Mouse (Mus musculus): ENCODE measurements at regions not wholly inside any gene's neighbourhood (a gene's known extent, or its start where the extent isn't known, plus 50 kb on each side); places are given as distances from the start of the nearest gene placed in this dataset.

GRCm38 (mm10) chr11:18753856-18754255, 264.9 kb downstream of the Meis1 start:
- TF ChIP-seq CTCF (IDR thresholded peaks at IDR 0.05; ENCODE audit: low read depth) = no peak
- Histone ChIP-seq H3K36me3 (ENCODE audit: insufficient read depth) (no peaks in the 10 kb centered on the region), H3K27me3 (ENCODE audit: insufficient read depth, low read length) (no peaks in the 10 kb centered on the region), H3K9ac (0 out of 2 replicates have a peak overlapping the region, but pooled peaks have one; percentile 27), H3K27ac (ENCODE audit: low read depth) (peak overlapping the region; percentile 79; the same call in 1 of the 2 replicates), H3K4me3 (ENCODE audit: low read depth, low read length) (peak overlapping the region; percentile 2; the same call in 1 of the 2 replicates), H3K9me3 (ENCODE audit: low read depth, low read length) (no peaks in the 10 kb centered on the region), H3K4me1 (ENCODE audit: insufficient read depth) (peaks cover 33% of the 10 kb centered on the region), H3K4me2 (peak overlapping the region; percentile 56)
- ATAC-seq (ENCODE audit: insufficient read depth) = no peak
- DNase-seq = peak; percentile 44
- WGBS = 11% methylated on average over 9 of the region's 9 CpGs

DNA sequence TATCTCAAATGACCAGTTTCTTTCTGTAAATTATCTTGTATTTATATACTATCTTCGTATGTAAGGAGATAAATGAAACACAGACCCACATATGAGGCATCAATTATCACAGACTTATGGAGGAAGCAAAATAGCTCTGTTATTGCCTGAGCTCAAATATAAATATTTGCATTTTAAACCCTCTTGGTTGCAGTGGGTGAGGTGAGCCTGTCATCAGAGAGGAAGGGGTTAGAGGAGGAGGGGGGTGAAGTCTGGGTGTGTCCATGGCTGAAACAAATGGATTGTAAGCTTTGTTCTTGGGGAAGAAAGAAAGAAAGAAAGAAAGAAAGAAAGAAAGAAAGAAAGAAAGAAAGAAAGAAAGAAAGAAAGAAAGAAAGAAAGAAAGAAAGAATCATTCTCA, 265.5 kb downstream of the Meis1 start:
- H3K4me2 ChIP-seq = peak overlapping the region; percentile 56; the same call in 1 of the 2 replicates

GRCm38 (mm10) chr11:18752512-18752911, 266.3 kb downstream of the Meis1 start:
- H3K4me1 ChIP-seq (ENCODE audit: insufficient read depth) = peaks cover 42% of the 10 kb centered on the region

More for the DNA sequence above, 265.5 kb downstream of the Meis1 start:
- no peaks in the 10 kb centered on the region for H3K27me3 ChIP-seq (ENCODE audit: insufficient read depth, low read length)
- 31% methylated on average over 1 of the region's 1 CpGs for WGBS
- peaks cover 37% of the 10 kb centered on the region for H3K4me1 ChIP-seq (ENCODE audit: insufficient read depth)
- H3K4me3 ChIP-seq (ENCODE audit: low read depth, low read length) = no peak overlapping the region
- H3K27ac ChIP-seq (ENCODE audit: low read depth) = peak overlapping the region; percentile 15; the same call in 1 of the 2 replicates
- no peak overlapping the region for H3K9ac ChIP-seq
- DNase-seq (peak; percentile 31), ATAC-seq (ENCODE audit: insufficient read depth) (0 out of 2 replicates have a peak, but pooled peaks have one; percentile 29)
- TF ChIP-seq CTCF (IDR thresholded peaks at IDR 0.05; ENCODE audit: low read depth) = no peak
- no peaks in the 10 kb centered on the region for H3K9me3 ChIP-seq (ENCODE audit: low read depth, low read length)
- no peaks in the 10 kb centered on the region for H3K36me3 ChIP-seq (ENCODE audit: insufficient read depth)

GRCm38 (mm10) chr11:18750911-18751841, 267.6 kb downstream of the Meis1 start:
- Histone ChIP-seq H3K36me3 (ENCODE audit: insufficient read depth) (no peaks in the 10 kb centered on the region), H3K9ac (peak overlapping the region; percentile 27; the same call in 1 of the 2 replicates), H3K27me3 (ENCODE audit: insufficient read depth, low read length) (no peaks in the 10 kb centered on the region), H3K4me3 (ENCODE audit: low read depth, low read length) (peak overlapping the region; percentile 22), H3K4me1 (ENCODE audit: insufficient read depth) (peaks cover 44% of the 10 kb centered on the region), H3K9me3 (ENCODE audit: low read depth, low read length) (no peaks in the 10 kb centered on the region), H3K27ac (ENCODE audit: low read depth) (peak overlapping the region; percentile 85), H3K4me2 (peak overlapping the region; percentile 63)
- peak; percentile 85 for DNase-seq
- WGBS = 5% methylated on average over 20 of the region's 20 CpGs
- peak; percentile 23; the same call in 1 of the 2 replicates for ATAC-seq (ENCODE audit: insufficient read depth)
- TF ChIP-seq CTCF (IDR thresholded peaks at IDR 0.05; ENCODE audit: low read depth) = no peak

More at GRCm38 (mm10) chr11:18752512-18752911, 266.3 kb downstream of the Meis1 start:
- DNase-seq = no peak
- Histone ChIP-seq H3K27me3 (ENCODE audit: insufficient read depth, low read length) (no peaks in the 10 kb centered on the region), H3K9me3 (ENCODE audit: low read depth, low read length) (no peaks in the 10 kb centered on the region), H3K36me3 (ENCODE audit: insufficient read depth) (no peaks in the 10 kb centered on the region), H3K27ac (ENCODE audit: low read depth) (peak overlapping the region; percentile 42; the same call in 1 of the 2 replicates), H3K4me2 (0 out of 2 replicates have a peak overlapping the region, but pooled peaks have one; percentile 7), H3K9ac (no peak overlapping the region), H3K4me3 (ENCODE audit: low read depth, low read length) (no peak overlapping the region)
- WGBS = 41% methylated on average over 2 of the region's 2 CpGs
- no peak for TF ChIP-seq CTCF (IDR thresholded peaks at IDR 0.05; ENCODE audit: low read depth)
- ATAC-seq (ENCODE audit: insufficient read depth) = no peak

DNA sequence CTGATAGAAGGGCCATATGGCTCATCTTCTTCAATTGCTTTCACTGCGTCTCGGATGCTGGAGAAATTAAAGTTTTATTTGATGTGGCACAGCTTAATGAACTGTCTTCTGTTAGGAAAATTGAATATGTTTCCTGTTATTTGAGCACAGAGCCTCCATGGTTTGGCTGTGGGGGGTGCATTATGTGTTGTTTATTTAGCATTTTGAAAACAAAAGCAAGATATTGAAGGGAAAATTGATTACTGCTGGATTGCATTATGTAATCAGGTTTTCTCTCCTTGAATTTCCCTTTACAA, 268.8 kb downstream of the Meis1 start:
- Histone ChIP-seq H3K27ac (ENCODE audit: low read depth) (peak overlapping the region; percentile 85; the same call in 1 of the 2 replicates), H3K36me3 (ENCODE audit: insufficient read depth) (no peaks in the 10 kb centered on the region), H3K9me3 (ENCODE audit: low read depth, low read length) (no peaks in the 10 kb centered on the region), H3K9ac (no peak overlapping the region), H3K4me1 (ENCODE audit: insufficient read depth) (peaks cover 43% of the 10 kb centered on the region), H3K27me3 (ENCODE audit: insufficient read depth, low read length) (no peaks in the 10 kb centered on the region), H3K4me3 (ENCODE audit: low read depth, low read length) (no peak overlapping the region), H3K4me2 (peak overlapping the region; percentile 23; the same call in 1 of the 2 replicates)
- DNase-seq (peak; percentile 66), ATAC-seq (ENCODE audit: insufficient read depth) (no peak)
- 43% methylated on average over 2 of the region's 2 CpGs for WGBS
- no peak for TF ChIP-seq CTCF (IDR thresholded peaks at IDR 0.05; ENCODE audit: low read depth)

GRCm38 (mm10) chr11:18749265-18750079, 269.3 kb downstream of the Meis1 start:
- no peaks in the 10 kb centered on the region for H3K9me3 ChIP-seq (ENCODE audit: low read depth, low read length)
- no peak for TF ChIP-seq CTCF (IDR thresholded peaks at IDR 0.05; ENCODE audit: low read depth)
- no peak overlapping the region for H3K4me3 ChIP-seq (ENCODE audit: low read depth, low read length)
- H3K27ac ChIP-seq (ENCODE audit: low read depth) = peak overlapping the region; percentile 85; the same call in 1 of the 2 replicates
- H3K36me3 ChIP-seq (ENCODE audit: insufficient read depth) = no peaks in the 10 kb centered on the region
- peak overlapping the region; percentile 23 for H3K4me2 ChIP-seq
- DNase-seq (no peak), ATAC-seq (ENCODE audit: insufficient read depth) (no peak)
- no peaks in the 10 kb centered on the region for H3K27me3 ChIP-seq (ENCODE audit: insufficient read depth, low read length)
- 28% methylated on average over 9 of the region's 9 CpGs for WGBS
- no peak overlapping the region for H3K9ac ChIP-seq
- H3K4me1 ChIP-seq (ENCODE audit: insufficient read depth) = peaks cover 43% of the 10 kb centered on the region
